Mouse (Mus musculus) liver, adult 2 months (tissue): ENCODE measurements around the gene Glb1.

Experiments used
- CTCF ChIP-seq: fragments of 200-500 bp; IDR thresholded peaks from 2 replicates; pipeline ENCODE4 v1.5.1; 2011; ENCODE audit warnings: low read depth, low read length, control low read depth
- POLR2A ChIP-seq: fragments of 200-500 bp; IDR thresholded peaks from 2 replicates; pipeline ENCODE4 v1.6.1; 2011; ENCODE audit warnings: low read length, control low read depth; ENCODE audit not compliant: insufficient read depth; ENCODE audit errors: extremely low read depth

GRCm38 (mm10) chr9:114400588-114400948, 308 bp upstream of the Glb1 start:
- TF ChIP-seq CTCF (no peak), POLR2A (no peak)
